Mouse (Mus musculus): Measurements from ENCODE around the gene Mzf1.

Mzf1 gene

DNA sequence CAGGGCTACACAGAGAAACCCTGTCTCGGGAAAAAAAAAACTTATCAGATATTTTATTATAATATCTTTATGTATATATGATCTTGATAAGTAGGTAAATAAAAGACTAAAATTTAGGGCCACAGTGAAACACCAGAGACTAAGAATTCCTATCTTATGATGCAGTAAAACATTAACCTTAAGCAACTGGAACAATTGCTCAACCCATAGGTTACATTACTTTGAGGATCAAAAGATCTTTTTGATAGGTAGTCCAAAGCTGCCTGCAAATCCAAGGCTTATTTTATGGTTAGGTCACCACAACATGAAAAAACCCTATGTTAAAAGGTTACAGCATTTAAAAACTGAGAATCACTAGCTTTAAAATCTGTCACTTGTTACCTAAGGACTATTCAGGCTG is 53.0 kb downstream of the Mzf1 start:
- no peak for DNase-seq

DNA sequence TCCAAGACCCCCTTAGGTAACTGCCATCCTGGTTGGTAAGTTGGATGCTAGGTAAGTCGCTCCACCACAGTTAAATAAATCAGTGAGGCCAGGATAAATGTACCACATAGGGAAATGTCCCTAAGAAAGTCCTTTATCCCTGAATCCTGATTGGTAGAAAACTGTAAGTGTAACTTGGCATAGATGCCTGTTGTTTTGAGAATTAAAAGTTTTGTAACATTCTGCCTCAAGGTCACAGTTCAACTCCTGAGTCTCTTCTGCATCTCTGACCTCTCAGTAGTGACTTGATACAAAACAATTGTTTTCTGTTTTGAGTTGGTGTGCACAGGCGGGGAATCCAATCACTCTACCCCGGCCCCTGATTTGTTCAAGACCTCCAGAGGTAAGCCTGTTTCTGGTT is 55.7 kb downstream of the Mzf1 start, which contains the start of gene Trim28:
Trim28 (plus strand) TSS at position 264 of the 400 bp plus-strand sequence.
- DNase-seq, result no peak

DNA sequence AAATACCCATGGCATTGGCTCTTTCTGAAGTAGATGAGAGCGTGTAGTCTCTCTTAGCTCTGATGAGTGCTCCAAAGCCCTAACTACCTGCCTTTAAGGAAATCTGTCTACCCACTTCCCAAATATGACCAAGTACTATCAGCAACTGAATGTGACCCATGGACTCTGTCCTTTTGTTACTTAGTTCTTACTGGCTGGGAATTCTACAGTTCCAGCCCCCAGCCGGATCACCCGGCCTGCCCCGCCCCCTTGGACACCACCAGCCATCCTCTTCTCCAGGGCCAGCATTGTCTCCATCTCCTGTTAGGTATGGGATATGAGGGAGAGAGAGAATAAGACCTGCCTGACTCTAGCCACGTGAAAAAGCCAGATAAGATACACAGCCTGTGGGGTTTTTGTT is 56.5 kb downstream of the Mzf1 start, which contains the start of gene Slc27a5:
Slc27a5 (minus strand) TSS at position 140 of the 400 bp plus-strand sequence.
- DNase-seq, result no peak

DNA sequence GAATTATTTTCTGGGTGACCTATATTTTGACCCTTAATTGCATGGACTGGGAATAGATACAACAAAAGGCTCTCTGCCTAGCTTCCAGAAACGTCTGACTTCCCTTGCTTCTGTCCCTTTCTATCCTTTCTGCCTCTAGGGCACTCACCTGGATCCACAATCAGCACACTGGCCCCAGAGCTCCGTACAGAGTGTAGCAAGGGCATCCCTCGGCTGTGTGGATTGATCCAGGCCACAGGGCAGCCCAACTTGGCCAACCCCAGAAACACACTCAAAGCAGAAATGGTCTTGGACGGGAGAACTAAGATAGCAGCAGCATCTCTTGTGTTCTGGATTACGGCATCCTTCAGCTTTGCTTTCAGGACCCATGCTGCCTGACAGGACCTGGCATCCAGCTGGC is 57.3 kb downstream of the Mzf1 start:
- DNase-seq, result no peak

DNA sequence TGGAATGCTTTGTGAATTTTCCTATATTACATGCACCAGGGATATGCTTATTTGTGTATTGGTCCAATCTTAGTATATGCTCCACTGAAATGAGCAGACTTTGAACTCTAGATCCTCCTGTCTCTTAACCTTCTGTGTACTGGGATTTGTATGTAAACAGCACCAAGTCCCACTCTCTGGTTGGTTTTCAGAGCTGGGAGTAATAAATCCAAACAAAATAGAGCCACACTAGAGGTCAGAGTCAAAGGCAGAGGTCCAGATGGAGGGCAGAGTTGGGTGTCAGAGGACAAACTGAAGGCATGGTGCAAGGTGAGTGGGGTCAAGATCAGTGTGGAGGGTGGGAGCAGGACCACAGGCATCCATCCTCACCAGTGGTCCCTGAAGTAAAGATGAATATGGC is 58.7 kb downstream of the Mzf1 start:
- no peak for DNase-seq

DNA sequence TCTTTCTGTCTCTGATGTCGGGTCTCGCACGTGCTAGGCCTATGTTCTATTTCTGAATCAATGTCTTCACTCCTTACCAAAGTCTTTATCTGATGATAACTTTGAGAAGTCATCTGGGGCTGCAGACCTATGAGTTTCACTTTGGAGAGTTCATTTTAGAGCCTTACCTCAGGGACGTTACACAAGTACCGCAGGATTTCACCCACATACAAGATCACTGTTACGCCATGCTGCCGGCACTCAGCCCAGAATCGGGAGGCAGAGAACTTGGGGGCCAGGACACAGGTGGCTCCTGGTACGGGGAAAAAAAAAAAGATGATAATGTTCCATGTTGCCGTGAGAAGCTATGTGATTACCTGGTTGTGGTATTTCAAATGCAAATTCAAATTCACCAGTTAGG is 61.4 kb downstream of the Mzf1 start:
- DNase-seq, result no peak
